Mouse (Mus musculus): ENCODE data around the gene Polr2e.
A peak's percentile ranks its signal among the peaks of the same experiment; 100 is the strongest.

The Polr2e gene

DNA sequence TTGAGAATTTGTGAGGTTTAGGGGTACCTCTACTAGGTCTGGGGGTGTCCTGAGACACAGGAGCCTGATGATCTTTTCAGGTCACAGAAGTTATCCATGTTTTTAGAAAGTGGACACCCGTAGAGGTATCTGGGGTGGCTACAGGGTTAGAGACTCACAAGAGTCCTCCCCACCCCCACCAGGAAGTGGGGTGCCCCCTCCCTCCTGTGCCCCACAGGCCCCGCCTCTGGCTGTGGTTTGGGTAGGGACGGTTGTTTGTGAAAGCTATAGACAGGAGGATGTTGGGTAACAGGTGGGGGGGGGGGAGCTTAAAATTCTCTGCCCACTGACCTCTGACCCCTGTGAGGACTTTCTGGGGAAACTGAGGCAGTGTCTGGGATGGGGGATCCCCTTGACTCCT is 22.2 kb downstream of the Polr2e start:
- no peak for DNase-seq (ENCODE audit: low read depth, low spot score)

DNA sequence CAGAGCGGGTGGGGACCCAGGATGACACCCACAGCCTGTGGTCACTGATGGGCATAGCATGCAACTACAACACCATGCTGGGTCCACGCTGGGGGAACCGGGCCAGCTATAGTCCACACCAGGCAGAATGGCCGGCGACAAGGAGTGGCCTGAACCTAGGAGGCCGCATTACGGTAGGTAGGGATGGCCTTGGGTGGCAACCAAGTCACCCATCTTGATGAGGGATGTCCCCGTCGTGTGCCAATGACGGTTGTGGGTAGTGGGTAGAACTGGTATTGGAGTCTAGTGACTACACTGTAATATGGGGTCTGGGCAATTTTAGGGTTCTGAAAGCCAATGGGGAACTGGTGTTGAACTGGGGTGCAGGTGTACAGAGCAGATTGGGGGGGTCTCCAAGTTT is 22.7 kb downstream of the Polr2e start:
- no peak for DNase-seq (ENCODE audit: low read depth, low spot score)

DNA sequence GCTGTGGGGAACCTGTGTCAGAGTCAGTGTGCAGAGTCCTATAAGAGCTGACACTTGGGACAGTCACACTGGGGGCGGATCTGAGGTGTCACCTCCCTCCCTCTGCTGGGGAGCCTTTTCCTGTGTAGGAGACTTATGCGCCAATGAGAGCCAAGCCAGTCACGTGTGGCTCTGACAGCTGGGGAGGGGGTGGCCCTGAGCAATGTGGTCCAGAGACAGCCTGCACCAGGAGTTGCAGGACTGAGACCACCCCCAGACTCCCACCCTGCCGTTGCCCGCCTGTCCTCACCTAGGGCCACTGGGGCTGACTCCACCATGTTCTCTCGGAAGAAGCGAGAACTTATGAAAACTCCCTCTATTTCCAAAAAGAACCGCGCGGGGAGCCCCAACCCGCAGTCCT is 23.1 kb downstream of the Polr2e start, which contains the start of gene Arhgap45:
Arhgap45 (plus strand) TSS at position 143 of the 400 bp plus-strand sequence.
- no peak for DNase-seq (ENCODE audit: low read depth, low spot score)

DNA sequence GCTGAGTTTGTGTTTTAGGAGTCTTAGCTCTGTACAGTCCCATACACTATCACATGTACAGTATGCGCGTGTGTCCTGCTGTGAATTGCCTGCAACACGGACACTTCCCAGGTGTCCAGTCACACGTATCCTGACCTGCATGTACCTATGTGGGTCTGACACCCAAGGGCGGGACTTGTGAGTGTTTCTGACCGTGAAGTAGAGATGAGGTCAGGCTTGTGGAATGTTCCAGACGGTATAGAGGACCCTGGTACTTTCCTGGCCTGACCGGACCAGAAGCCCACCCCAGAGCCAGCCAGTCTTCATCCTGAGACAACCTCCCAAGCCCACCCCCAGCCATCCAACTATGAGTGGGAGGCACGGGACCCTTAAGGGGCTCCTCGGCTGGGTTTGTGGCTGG is 24.0 kb downstream of the Polr2e start:
- no peak for DNase-seq (ENCODE audit: low read depth, low spot score)

DNA sequence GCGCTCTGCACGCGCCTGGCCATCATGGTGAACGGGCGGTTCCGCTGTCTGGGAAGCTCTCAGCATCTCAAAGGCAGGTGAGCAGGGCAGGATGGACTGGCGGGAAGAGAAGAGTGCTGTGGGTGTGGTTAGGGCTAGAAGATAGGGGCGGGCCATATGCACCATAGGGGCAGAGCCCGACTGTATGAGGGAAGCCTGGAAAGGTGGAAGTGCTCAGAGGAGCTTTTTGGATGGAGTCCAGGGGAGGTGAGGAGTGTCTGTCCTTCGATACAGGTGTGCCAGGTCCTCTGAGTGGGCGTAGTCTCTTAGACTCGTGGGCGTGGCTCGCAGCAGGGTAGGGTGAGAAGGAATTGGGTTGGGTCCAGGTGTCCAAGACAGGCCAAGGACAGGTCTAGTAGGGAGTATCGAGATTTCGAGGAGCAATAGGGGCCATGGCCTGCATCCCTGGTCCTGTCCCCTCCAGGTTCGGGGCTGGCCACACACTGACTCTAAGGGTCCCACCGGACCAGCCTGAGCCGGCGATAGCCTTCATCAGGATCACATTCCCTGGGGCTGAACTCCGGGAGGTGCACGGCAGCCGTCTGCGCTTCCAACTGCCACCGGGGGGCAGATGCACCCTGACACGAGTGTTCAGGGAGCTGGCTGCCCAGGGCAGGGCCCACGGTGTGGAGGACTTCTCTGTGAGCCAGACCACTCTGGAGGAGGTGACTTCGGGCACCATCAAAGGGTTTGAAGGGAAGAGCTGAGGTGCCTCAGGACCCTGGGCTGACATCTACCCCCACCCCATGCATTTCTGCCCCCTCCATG is 24.9 kb downstream of the Polr2e start:
- DNase-seq (ENCODE audit: low read depth, low spot score), result no peak

DNA sequence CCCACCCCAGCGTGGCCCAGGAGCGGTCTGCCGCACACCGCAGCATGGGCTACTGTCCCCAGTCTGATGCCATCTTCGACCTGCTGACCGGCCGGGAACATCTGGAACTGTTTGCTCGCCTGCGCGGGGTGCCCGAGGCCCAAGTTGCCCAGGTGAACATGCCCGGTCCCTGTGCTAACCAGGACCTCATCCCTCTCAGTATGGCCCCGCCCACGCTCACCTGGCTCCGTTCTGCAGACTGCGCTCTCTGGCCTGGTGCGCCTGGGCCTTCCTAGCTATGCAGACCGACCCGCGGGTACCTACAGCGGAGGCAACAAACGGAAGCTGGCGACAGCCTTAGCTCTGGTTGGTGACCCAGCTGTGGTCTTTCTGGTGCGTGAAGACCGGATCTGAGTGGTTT is 26.0 kb downstream of the Polr2e start:
- DNase-seq (ENCODE audit: low read depth, low spot score), result no peak

DNA sequence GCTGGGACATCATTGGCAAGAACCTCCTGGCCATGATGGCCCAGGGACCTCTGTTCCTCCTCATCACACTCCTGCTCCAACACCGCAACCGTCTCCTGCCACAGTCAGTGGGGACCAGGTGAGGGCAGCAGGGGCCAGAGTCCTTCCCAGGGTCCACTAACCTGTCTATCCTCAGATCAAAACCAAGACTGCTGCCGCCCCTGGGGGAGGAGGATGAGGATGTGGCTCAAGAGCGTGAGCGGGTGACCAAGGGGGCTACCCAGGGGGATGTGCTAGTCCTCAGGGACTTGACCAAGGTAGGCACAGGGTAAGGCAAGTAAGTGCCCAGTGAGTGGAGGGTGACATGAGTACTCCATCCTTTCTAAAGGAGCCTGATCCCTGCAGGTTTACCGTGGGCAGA is 27.9 kb downstream of the Polr2e start:
- no peak for DNase-seq (ENCODE audit: low read depth, low spot score)

DNA sequence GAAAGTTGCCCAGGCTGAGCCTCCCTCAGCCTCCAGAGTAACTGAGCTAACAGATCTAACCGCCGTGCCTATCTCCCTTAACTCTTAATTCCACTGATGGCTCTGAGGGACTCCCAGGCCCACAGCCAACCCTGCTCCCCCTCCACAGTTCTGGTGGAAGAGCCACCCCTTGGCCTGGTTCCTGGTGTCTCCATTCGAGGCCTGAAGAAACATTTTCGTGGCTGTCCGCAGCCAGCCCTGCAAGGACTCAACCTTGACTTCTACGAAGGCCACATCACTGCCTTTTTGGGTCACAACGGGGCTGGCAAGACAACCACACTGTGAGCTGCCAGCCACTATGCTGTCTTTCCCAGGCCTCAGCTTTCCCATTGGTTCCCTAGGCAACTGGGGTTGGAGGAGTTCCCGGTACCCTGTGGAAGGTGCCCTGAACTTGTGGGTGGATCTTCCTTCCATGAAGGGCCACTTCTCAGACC is 35.3 kb downstream of the Polr2e start:
- DNase-seq (ENCODE audit: low read depth, low spot score), result no peak

DNA sequence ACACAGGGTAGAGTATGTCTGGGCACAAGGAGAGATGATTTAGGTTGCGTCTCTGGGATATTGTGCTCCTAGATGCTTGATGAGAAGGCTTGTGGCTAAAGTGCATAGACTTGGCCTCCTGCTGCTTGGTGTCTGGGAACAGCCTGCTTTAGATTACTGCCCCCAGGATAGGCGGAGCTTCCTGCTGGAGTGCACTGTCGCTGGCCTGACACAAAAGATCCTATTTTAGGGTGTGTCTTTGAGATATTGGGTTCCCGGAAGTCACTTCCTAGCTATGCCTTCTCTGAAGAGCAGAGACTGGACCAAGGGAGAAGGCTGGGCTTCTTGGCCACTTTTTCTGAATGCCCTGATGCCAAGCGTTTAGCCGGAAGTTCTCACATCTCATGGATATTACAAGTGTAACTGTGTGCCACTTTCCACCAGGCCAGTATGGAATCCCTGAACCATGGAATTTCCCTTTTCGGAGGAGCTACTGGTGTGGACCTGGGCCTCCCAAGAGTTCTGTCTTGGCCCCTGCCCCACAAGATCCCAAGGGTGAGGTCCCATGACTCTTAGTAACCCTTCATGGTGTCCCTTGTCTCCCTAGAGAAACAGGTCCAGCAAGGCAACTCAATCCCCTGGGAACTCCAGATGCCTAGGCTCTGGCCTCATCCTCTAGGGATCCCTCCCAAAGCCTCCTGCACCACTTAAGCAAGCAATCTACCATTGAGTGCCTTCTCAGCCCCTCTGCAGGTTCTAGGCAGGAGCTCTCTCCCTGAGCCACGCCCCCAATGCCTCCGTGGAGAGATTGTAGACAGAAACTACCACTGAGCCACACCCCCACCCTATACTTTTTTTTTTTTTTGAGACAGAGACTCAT is 36.0 kb downstream of the Polr2e start:
- no peak for DNase-seq (ENCODE audit: low read depth, low spot score)

DNA sequence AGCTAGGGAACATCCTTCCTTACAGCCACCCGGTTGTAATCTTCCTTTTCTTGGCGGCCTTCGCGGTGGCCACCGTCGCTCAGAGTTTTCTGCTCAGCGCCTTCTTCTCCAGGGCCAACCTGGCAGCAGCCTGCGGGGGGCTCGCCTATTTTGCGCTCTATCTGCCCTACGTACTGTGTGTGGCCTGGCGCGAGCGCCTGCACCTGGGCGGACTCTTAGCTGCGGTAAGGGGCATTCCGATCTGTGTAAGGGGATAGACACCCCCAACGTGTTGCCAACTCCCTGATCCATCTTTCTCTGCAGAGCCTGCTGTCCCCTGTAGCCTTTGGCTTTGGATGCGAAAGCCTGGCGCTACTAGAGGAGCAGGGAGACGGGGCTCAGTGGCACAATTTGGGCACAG is 36.8 kb downstream of the Polr2e start:
- no peak for DNase-seq (ENCODE audit: low read depth, low spot score)

DNA sequence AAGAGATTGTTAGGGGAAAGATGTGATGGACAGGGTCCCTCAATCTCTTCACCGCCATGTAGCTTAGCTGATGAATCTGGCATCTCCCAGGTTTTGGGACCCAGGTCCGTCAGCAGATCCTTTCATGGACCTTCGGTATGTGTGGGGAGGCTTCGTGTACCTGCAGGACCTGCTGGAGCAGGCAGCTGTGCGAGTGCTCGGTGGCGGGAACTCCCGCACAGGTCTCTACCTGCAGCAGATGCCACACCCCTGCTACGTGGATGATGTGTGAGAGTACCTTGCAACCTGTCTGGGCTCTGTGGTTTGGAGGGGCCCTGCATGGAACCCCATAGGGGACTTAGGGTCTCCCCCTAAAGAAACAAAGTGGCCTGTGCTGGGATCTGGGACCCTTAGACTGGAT is 37.6 kb downstream of the Polr2e start:
- no peak for DNase-seq (ENCODE audit: low read depth, low spot score)

DNA sequence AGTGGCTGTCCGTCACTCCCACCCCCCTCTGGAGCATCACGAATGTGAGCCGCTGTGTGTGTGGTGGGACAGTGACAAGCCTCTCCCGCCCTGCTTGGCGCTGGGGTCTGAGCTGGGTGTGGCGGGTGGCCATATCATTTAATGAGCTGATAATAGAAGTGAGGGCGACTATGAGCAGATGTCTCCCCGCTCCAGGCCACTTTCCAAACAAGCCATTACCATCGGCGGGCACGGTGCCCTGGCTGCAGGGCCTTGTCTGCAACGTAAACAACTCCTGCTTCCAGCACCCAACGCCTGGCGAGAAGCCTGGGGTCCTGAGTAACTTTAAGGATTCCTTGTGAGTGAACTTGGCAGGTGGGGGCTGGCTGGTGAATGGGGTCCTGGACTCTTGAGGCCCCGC is 41.8 kb downstream of the Polr2e start:
- DNase-seq (ENCODE audit: low read depth, low spot score), result no peak

DNA sequence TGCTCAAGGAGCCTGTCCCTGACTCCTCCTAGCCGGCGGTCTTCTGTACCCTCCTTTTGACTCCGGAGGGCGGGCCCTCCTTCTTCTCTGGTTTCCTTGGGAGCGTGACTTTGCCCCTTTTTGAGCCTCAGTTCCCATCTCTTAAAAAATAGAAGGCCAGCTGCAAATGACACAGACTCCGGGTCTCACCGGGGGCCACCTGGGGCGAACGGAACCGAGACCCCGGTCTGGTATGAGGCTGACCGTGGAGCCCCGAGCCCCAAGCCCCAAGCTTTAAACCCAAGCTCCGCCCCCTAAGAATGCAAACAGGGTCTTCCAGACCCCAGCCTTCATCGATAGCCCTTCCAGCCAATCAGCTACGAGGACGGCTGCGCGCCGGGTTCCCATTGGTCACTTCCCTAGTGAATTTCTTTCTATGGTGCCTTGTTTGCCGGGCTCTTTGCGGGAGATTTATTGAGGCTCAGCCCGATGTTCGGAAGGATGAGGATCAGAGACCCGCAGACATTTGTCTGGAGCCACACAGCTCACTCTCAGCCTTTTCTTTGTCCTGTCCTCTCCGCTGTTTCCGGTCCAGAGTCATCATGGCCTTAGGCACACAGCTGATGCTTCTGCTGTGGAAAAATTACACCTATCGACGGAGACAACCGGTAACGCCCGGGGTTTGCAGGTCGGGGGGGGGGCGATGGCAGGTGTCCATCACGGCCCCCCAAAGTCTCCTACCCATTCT is 42.4 kb downstream of the Polr2e start:
- peak; percentile 53 for DNase-seq (ENCODE audit: low read depth, low spot score)

DNA sequence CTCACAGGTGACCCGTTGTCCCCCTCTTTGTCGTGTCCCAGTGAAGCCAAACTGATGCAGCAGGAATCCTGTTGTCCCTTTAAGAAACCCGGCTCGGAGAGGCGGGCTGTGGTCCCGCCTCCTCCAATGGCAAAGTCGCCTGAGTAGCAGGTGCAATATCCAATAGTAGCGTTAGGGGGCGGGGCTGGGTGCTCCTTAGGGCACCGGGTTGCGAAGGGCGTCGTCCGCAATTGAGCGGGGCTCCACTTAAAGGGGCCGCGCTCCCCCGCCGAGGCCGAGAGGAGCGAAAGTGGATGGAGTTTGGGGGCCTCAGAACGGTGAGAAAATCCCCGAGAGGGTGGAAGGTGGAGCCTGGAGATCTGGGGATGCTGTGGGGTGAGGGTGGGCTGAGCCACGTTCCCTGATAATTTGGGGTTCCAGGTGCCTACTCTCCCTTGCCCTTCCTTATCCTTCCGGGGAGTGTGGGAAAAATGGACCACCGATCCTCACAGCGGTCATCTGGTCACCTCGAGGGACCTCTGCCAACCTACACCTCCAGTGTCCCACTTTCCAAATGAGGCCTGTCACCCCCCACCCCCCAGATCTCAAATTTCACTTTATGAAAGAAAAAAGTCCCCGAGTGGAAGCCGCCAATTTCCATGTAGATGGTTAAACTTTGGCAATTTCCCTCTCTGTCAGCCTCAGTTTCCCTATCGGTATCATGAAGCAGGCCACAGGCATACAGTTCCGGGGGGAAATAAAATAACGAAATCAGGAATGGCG is 43.1 kb downstream of the Polr2e start, which contains the start of gene Abca7:
Abca7 (plus strand) TSS at position 223 of the 762 bp plus-strand sequence.
- peak; percentile 87 for DNase-seq (ENCODE audit: low read depth, low spot score)

DNA sequence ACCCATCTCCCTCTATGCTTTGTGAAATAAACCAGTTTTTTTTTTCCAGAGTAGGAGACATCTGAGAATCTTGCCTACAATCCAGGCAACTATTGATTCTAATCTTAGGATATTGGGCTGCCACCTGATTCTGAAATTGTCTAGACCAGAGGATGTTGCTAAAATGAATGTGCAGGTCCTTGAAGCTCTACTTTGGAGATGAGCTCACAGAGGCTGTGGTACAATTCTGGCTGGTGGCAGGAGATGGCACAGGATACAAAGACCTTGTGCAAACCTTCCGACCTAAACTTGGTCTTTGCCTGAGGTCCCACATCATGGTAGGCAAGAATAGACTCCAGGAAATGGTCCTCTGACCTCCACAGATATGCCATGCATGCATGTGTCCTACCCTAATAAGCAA is 44.0 kb downstream of the Polr2e start:
- DNase-seq (ENCODE audit: low read depth, low spot score), result no peak

DNA sequence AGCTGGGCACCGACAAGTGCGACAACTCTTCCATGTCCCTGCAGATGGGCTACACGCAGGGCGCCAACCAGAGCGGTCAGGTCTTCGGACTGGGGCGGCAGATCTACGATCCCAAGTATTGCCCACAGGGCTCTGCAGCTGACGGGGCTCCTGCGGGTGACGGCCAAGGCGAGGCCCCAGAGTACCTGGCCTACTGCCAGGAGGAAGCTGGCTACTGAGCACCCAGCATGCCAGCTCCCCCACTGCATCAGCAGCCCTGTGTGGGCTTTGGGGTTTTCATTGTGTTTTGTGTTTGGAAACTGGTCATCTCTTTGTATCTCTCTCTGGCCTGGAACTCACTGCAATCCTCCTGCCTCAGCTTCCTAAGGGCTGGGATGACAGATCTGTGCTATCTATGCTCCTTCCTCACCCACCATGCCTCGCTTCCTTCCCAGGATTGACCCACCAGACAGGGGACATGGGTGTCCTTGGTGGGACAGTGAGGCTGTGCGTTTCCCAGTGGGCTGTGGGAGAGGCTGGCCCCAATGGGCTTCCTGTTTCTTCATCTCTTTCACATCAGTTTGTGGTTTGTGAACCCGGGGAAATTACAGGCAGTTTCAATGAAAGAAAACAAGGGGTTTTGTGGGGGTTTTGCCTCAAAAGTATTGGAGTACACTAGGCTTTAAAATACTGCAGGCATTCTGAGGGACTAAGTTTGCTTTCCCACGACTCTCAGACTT is 45.0 kb downstream of the Polr2e start:
- DNase-seq (ENCODE audit: low read depth, low spot score), result no peak

DNA sequence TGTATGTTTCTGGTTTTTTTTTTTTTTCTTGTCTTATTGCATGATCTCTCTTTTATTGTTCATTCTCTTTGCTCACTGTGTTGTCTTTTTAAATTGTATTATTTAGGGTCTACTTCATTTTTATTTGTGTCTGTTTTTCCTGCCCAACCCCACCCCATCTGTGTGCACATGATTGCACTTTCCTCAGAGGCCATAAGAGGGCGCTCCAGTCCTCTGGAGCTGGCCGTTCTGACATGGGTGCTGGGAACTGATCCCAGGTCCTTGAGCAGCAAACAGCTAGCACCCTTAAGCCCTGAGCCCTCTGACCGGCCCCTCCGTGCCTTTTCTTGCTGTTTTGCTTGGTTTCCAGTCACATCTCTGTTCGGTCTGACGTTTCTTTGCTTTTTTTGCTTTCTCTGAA is 48.0 kb downstream of the Polr2e start:
- no peak for DNase-seq (ENCODE audit: low read depth, low spot score)

DNA sequence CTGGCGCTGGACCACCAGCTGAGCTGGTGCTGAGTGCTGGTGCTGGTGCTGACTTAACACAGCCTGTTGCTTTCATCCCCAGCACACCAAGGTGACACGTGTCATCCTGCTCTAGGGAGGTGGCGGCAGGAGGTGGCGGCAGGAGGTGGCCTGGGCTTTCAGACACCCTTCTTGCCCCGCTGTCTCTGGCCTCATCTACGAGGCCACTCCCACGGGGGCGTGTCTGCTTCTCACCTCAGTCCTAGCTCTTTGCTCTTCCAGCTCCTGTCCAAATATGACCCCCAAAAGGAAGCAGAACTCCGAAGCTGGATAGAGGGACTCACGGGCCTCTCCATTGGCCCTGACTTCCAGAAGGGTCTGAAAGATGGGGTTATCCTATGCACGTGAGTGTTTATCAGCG is 48.5 kb downstream of the Polr2e start:
- no peak for DNase-seq (ENCODE audit: low read depth, low spot score)

DNA sequence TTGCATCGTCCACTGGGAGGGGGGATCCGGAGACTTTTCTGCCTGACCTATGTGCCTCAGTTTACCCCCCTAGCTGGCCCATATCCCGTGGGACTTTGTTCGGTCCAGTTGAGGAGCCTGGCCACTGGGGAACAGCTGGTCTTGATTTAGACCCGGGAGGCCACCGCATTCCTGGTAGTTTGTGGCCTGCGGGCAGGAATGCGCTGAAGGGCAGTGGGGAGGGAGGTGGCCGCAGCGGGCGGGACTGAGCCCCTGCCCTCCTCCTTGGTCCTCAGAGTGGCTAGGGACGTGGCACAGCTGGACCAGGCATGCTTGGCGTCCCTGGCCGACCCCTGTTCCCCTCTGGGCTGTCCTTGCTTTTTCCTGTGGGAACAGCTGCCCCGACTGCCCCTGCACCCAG is 49.7 kb downstream of the Polr2e start:
- DNase-seq (ENCODE audit: low read depth, low spot score), result no peak

DNA sequence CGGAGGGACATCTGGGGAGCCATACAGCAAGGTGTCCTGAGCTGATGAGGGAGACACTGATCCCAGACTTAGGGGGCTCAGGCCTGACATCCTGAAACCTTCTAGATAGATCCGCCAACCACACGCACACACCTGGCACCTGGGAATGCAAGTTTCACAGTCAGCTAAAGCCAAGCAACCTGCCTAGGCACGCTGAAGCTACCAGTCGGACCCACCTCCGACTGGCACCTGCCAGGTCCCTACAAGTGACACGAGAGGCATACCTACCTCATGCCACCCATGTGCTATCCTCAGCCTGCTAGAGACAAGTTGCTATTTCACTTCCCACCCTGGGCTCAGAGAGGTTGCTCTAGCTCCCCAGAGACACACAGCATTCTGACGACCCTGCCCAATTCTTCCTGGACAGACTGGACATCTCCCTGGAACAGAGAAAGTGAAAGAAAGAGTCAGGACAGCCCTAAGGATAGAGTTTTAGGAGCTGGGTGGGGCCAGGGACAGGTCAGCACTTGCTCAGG is 50.3 kb downstream of the Polr2e start:
- DNase-seq (ENCODE audit: low read depth, low spot score), result no peak

All from telencephalon, adult 2 months (tissue).